ENCODE assay signal across 8 mouse cellular contexts in genomic region chr7:25178787-25179605, GRCm38 (mm10). TPM values are rescaled to one million over a fixed set of nuclear protein-coding genes. Genes with fewer than 3 reads are reported as not detected.
DNase-seq lines count a peak whose midpoint lies in the region; ATAC-seq lines count a peak whose summit lies in the region.

No protein-coding gene starts in this region.

- peak overlapping the region; percentile 69 for H3K4me2 ChIP-seq in hindbrain, embryonic 15.5 days
- H3K4me2 ChIP-seq in stomach, embryonic 14.5 days (replicated peaks; ENCODE audit: low read depth, low read length) = peak overlapping the region; percentile 73

- ATAC-seq in frontal cortex, adult (ENCODE audit: low TSS enrichment) = peak; percentile 33; the same call in 1 of the 2 replicates
- peak; percentile 79 for ATAC-seq in hindbrain, embryonic 15.5 days (ENCODE audit: low FRiP score, low read depth)
- 0 out of 2 replicates have a peak, but pooled peaks have one; percentile 2 for ATAC-seq in megakaryocyte progenitor cell, adult 5-6 weeks (replicated peaks; ENCODE audit: poor library complexity)
- ATAC-seq in stomach, embryonic 14.5 days (ENCODE audit: insufficient number of reproducible peaks, insufficient read depth, low FRiP score, low read depth) = peak; percentile 56; the same call in 1 of the 2 replicates

- 1% methylated on average over 52 of the region's 56 CpGs for WGBS in hindbrain, embryonic 15.5 days
- 1% methylated on average over 56 of the region's 56 CpGs for WGBS in stomach, embryonic 14.5 days

- DNase-seq in frontal cortex, postnatal 25 days (ENCODE audit: low spot score in 2 of 2) = no peak
- DNase-seq in urinary bladder, postnatal 25 days (ENCODE audit: low spot score) = peak; percentile 13
- no peak for DNase-seq in urinary bladder, postnatal 4 days (ENCODE audit: low spot score in 2 of 2)
- no peak for DNase-seq in ovary, adult 18-20 months (ENCODE audit: low spot score)

- peak overlapping the region; percentile 97 for H3K27ac ChIP-seq in hindbrain, embryonic 15.5 days (replicated peaks)
- no peak overlapping the region for H3K27ac ChIP-seq in stomach, embryonic 14.5 days (ENCODE audit: low read length)

- no peaks in the 10 kb centered on the region for H3K9me3 ChIP-seq in hindbrain, embryonic 15.5 days
- no peaks in the 10 kb centered on the region for H3K9me3 ChIP-seq in stomach, embryonic 14.5 days (ENCODE audit: control insufficient read depth, low read depth, low read length)

- H3K4me1 ChIP-seq in hindbrain, embryonic 15.5 days (replicated peaks) = peaks cover 67% of the 10 kb centered on the region
- H3K4me1 ChIP-seq in stomach, embryonic 14.5 days (ENCODE audit: control insufficient read depth, insufficient read depth, low read length) = no peaks in the 10 kb centered on the region

- H3K27me3 ChIP-seq in hindbrain, embryonic 15.5 days = peaks cover 10% of the 10 kb centered on the region; the same call in 1 of the 2 replicates
- peaks cover 57% of the 10 kb centered on the region for H3K27me3 ChIP-seq in stomach, embryonic 14.5 days (ENCODE audit: control insufficient read depth, insufficient read depth, low read length)

- peak overlapping the region; percentile 77 for H3K9ac ChIP-seq in hindbrain, embryonic 15.5 days
- no peak overlapping the region for H3K9ac ChIP-seq in stomach, embryonic 14.5 days (replicated peaks; ENCODE audit: low read depth, low read length)

- H3K36me3 ChIP-seq in hindbrain, embryonic 15.5 days = no peaks in the 10 kb centered on the region
- H3K36me3 ChIP-seq in stomach, embryonic 14.5 days (ENCODE audit: control insufficient read depth, insufficient read depth, low read length) = no peaks in the 10 kb centered on the region

- H3K4me3 ChIP-seq in hindbrain, embryonic 15.5 days = peak overlapping the region; percentile 53
- H3K4me3 ChIP-seq in stomach, embryonic 14.5 days (ENCODE audit: low read depth, low read length) = peak overlapping the region; percentile 37

RNA-seq across cellular contexts. Expression of gene Pou2f2, which starts 0.5 kb away (rescaled TPM):
- 29.6 and 33.4 TPM in 2 replicates for polyA plus RNA-seq in hindbrain, embryonic 15.5 days (2015; fragmentation: Nextera tagmentation; extraction: Ambion mirVana)
- 13.8 and 18.1 TPM in 2 replicates for total RNA-seq in megakaryocyte progenitor cell, adult 5-6 weeks (2015)
- total RNA-seq in megakaryocyte progenitor cell, adult 5-6 weeks (2017) = 2.1 and 4.1 TPM in 2 replicates
- 1.8 and 2.3 TPM in 2 replicates for polyA plus RNA-seq in stomach, embryonic 14.5 days (2014; fragmentation: Nextera tagmentation; extraction: Ambion mirVana)

RNA-seq across cellular contexts. Expression of gene Dedd2, which starts 41.4 kb away (rescaled TPM):
- 16.5 and 17.3 TPM in 2 replicates for polyA plus RNA-seq in hindbrain, embryonic 15.5 days (2015; fragmentation: Nextera tagmentation; extraction: Ambion mirVana)
- 10.7 and 11.0 TPM in 2 replicates for total RNA-seq in megakaryocyte progenitor cell, adult 5-6 weeks (2015)
- total RNA-seq in megakaryocyte progenitor cell, adult 5-6 weeks (2017) = 14.5 and 17.2 TPM in 2 replicates
- polyA plus RNA-seq in stomach, embryonic 14.5 days (2014; fragmentation: Nextera tagmentation; extraction: Ambion mirVana) = 7.5 and 8.7 TPM in 2 replicates

RNA-seq across cellular contexts. Expression of gene Zfp526, which starts 42.2 kb away (rescaled TPM):
- polyA plus RNA-seq in hindbrain, embryonic 15.5 days (2015; fragmentation: Nextera tagmentation; extraction: Ambion mirVana) = 1.6 and 2.1 TPM in 2 replicates
- 7.2 and 7.6 TPM in 2 replicates for total RNA-seq in megakaryocyte progenitor cell, adult 5-6 weeks (2015)
- total RNA-seq in megakaryocyte progenitor cell, adult 5-6 weeks (2017) = 7.5 and 7.6 TPM in 2 replicates
- polyA plus RNA-seq in stomach, embryonic 14.5 days (2014; fragmentation: Nextera tagmentation; extraction: Ambion mirVana) = 3.7 and 4.2 TPM in 2 replicates

RNA-seq across cellular contexts. Expression of gene Gsk3a, which starts 58.7 kb away (rescaled TPM):
- 19.2 and 19.7 TPM in 2 replicates for polyA plus RNA-seq in hindbrain, embryonic 15.5 days (2015; fragmentation: Nextera tagmentation; extraction: Ambion mirVana)
- 84.9 and 93.2 TPM in 2 replicates for total RNA-seq in megakaryocyte progenitor cell, adult 5-6 weeks (2015)
- 57.8 and 60.3 TPM in 2 replicates for total RNA-seq in megakaryocyte progenitor cell, adult 5-6 weeks (2017)
- polyA plus RNA-seq in stomach, embryonic 14.5 days (2014; fragmentation: Nextera tagmentation; extraction: Ambion mirVana) = 14.7 and 15.9 TPM in 2 replicates

Comparison
In these comparisons a context has a peak if more than half of its experiments do, and no peak if none do; other contexts are left out.
1. ATAC-seq: peak in every context shown above with its lines; median percentile 79 in hindbrain, embryonic 15.5 days; 56 in stomach, embryonic 14.5 days; 33 in frontal cortex, adult; 2 in megakaryocyte progenitor cell, adult 5-6 weeks.